Mouse (Mus musculus) midbrain, postnatal 0 days (tissue): ENCODE results near the gene Vgll4. TPM values are rescaled to one million over a fixed set of nuclear protein-coding genes. Genes with fewer than 3 reads are reported as not detected.

Experiments used
- ATAC-seq: fragments of 200-750 bp; cut with Nextera tagmentation; 2 replicates; pipeline ENCODE4 v1.8.0; 2017; ENCODE audit warnings: moderate number of reproducible peaks, mild to moderate bottlenecking, moderate TSS enrichment, moderate library complexity; ENCODE audit not compliant: low FRiP score
- DNase-seq: peaks from one replicate; pipeline ENCODE4 v3.0.0-alpha.2; 2015; ENCODE audit warnings: low spot score
- H3K27ac ChIP-seq: fragments of 300-500 bp; sonication (generic); 2 replicates; pipeline ENCODE4 v1.5.1; 2014; ENCODE audit warnings: low read depth, mild to moderate bottlenecking, low read length, mixed read lengths
- H3K27me3 ChIP-seq: fragments of 300-500 bp; sonication (generic); 2 replicates; pipeline ENCODE4 v1.6.1; 2014; ENCODE audit warnings: low read length, control low read depth, mixed read lengths; ENCODE audit not compliant: insufficient read depth
- H3K36me3 ChIP-seq: fragments of 300-500 bp; sonication (generic); 2 replicates; pipeline ENCODE4 v1.6.1; 2014; ENCODE audit warnings: low read length, control low read depth, mixed read lengths; ENCODE audit not compliant: insufficient read depth
- H3K4me1 ChIP-seq: fragments of 300-500 bp; sonication (generic); 2 replicates; pipeline ENCODE4 v1.6.1; 2014; ENCODE audit warnings: mild to moderate bottlenecking, control low read depth, antibody characterized with exemption, low read length, mixed read lengths; ENCODE audit not compliant: insufficient read depth
- H3K4me2 ChIP-seq: fragments of 300-500 bp; sonication (generic); 2 replicates; pipeline ENCODE4 v1.6.1; 2014; ENCODE audit warnings: low read depth, mild to moderate bottlenecking, low read length, mixed read lengths; ENCODE audit not compliant: poor library complexity, severe bottlenecking
- H3K4me3 ChIP-seq: fragments of 300-500 bp; sonication (generic); 2 replicates; pipeline ENCODE4 v1.5.1; 2014; ENCODE audit warnings: low read depth, mild to moderate bottlenecking, low read length, moderate library complexity
- H3K9ac ChIP-seq: fragments of 300-500 bp; sonication (generic); replicated peaks from 2 replicates; pipeline ENCODE4 v1.6.1; 2014; ENCODE audit warnings: mild to moderate bottlenecking, low read length, moderate library complexity, mixed read lengths; ENCODE audit not compliant: poor library complexity, severe bottlenecking
- H3K9me3 ChIP-seq: fragments of 300-500 bp; sonication (generic); 2 replicates; pipeline ENCODE4 v1.6.1; 2016; ENCODE audit warnings: low read length, control low read depth
- CTCF ChIP-seq: IDR thresholded peaks from 2 replicates; pipeline ENCODE4 v1.5.1; 2016; ENCODE audit warnings: antibody characterized with exemption, mild to moderate bottlenecking
- WGBS: fragments of 180-500 bp; shearing (Covaris S2); extraction: QIAGEN DNeasy Blood & Tissue Kit; methylation state at CpG from one replicate; pipeline ENCODE4 v1.1.7; 2014; 5-methylcytosine and 5-hydroxymethylcytosine counted together
- polyA plus RNA-seq: library from polyadenylated mRNA; unstranded; fragments of >200 nt; fragmentation: Nextera tagmentation; extraction: Ambion mirVana; gene quantifications from 2 replicates; pipeline ENCODE4 v1.2.1, GENCODE M21; 2015
- total RNA-seq: library from RNA; depleted of rRNA; stranded (reverse); fragments of >200 nt; gene quantifications from 2 replicates; pipeline ENCODE4 v1.2.3, GENCODE M21; 2014

Gene Vgll4
- total and polyA plus RNA-seq, 2 experiments from 2014 or later: 36.0 to 58.5 TPM

DNA sequence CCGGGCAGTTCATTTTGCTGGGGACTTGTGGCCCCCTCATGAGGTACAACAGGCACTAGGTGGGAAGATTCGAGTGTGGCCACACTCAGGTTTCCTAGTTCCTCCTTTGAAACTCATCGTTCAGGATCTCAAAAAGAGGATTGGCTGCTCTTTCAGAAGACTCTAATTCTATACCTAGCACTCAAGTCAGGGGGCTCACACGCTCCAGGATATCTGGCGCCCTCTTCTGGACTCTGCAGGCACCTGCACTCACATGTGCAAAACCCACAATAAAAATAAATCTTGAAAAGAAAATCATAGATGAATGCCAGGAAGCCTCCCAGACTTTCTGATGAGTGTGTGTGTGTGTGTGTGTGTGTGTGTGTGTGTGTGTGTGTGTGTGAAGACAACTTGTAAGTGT lies 1.1 kb upstream of the Vgll4 start:
- H3K27me3 ChIP-seq: no peaks in the 10 kb centered on the region; the same call in 1 of the 2 replicates
- no peaks in the 10 kb centered on the region for H3K36me3 ChIP-seq
- no peak overlapping the region for H3K4me3 ChIP-seq
- WGBS: 68% methylated on average over 5 of the region's 5 CpGs
- H3K4me1 ChIP-seq: no peaks in the 10 kb centered on the region
- no peak for DNase-seq
- no peaks in the 10 kb centered on the region for H3K9me3 ChIP-seq
- TF ChIP-seq CTCF: peak; percentile 65
- no peak overlapping the region for H3K4me2 ChIP-seq
- H3K27ac ChIP-seq: no peak overlapping the region
- H3K9ac ChIP-seq: no peak overlapping the region
- no peak for ATAC-seq

DNA sequence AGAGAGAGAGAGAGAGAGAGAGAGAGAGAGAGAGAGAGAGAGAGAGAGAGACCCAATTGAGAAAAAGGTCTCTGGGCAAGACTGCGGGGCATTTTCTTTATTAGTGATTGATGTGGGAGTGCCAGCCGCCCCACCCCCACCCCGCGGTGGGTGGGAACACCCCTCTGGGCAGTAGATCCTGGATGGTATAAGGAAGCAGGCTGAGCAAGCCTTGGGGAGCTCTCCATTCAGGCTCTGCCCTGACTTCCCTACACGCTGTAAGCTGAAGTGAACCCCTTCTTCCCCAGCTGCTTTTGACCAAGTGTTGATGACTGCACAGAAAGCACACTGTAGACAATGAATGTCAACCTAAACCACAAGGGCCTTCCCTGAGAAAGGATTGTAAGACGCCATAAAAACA lies 592 bp upstream of the Vgll4 start:
- H3K9me3 ChIP-seq: no peaks in the 10 kb centered on the region
- no peaks in the 10 kb centered on the region for H3K4me1 ChIP-seq
- DNase-seq: no peak
- no peak overlapping the region for H3K27ac ChIP-seq
- H3K4me2 ChIP-seq: peak overlapping the region; percentile 94
- no peak for ATAC-seq
- H3K36me3 ChIP-seq: no peaks in the 10 kb centered on the region
- no peak for TF ChIP-seq CTCF
- no peaks in the 10 kb centered on the region; the same call in 1 of the 2 replicates for H3K27me3 ChIP-seq
- H3K4me3 ChIP-seq: 0 out of 2 replicates have a peak overlapping the region, but pooled peaks have one; percentile 78
- H3K9ac ChIP-seq: no peak overlapping the region
- WGBS: 28% methylated on average over 6 of the region's 6 CpGs

DNA sequence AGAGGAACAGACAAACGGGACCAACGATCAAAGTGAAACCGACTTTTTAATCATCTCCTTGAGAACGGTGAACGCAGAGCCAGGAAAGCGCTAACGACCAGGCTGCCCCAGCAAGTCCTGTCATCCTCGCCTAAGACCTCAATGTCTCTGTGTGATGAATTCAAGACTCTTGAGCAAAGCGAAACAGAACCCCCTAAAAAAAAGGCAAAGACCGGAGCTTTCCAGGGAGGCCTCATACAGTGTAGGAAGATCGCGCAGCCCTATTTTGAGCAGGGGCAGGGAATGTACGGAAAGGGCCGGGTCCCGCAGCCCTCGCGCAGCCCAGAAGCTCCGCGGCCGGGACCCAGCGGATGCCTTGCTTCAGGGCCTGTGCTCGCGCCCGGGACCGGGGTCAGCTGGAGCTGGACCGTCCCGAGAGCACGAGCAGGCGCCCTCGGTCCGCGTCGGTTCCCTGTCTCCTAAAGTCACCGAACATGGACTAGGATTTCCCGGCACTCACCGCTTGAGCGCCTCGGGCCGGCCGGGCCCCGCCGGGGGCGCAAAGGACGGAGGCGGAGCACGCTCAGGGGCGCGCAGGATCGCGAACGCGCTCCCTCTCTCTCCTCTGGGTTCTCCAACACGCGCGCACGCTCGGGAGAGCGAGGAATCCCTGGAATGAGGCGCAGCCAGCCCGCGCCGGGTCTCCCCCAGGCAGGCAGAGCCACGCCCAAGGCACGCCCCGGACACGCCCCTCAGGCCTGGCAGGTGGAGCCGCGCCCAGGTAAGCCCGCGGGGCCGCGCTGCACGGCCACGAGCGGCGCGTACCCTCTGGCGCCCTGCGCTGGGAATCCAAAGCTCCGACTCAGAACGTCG lies 1.2 kb downstream of the Vgll4 start:
- Histone ChIP-seq H3K4me3 (peak overlapping the region; percentile 78), H3K4me1 (no peaks in the 10 kb centered on the region; the same call in 1 of the 2 replicates), H3K27me3 (no peaks in the 10 kb centered on the region; the same call in 1 of the 2 replicates), H3K36me3 (no peaks in the 10 kb centered on the region), H3K9me3 (no peaks in the 10 kb centered on the region), H3K9ac (peak overlapping the region; percentile 87), H3K27ac (peak overlapping the region; percentile 72), H3K4me2 (peak overlapping the region; percentile 94)
- no peak for TF ChIP-seq CTCF
- peak; percentile 73 for DNase-seq
- ATAC-seq: peak; percentile 78
- WGBS: under 1% methylated on average over 63 of the region's 82 CpGs

GRCm38 (mm10) chr6:114967623-114968022 lies 2.2 kb downstream of the Vgll4 start:
- DNase-seq (no peak), ATAC-seq (no peak)
- H3K4me2 ChIP-seq: peak overlapping the region; percentile 94
- H3K36me3 ChIP-seq: no peaks in the 10 kb centered on the region
- H3K27me3 ChIP-seq: no peaks in the 10 kb centered on the region; the same call in 1 of the 2 replicates
- no peak overlapping the region for H3K27ac ChIP-seq
- 49% methylated on average over 12 of the region's 12 CpGs for WGBS
- peak overlapping the region; percentile 78; the same call in 1 of the 2 replicates for H3K4me3 ChIP-seq
- no peak for TF ChIP-seq CTCF
- H3K9me3 ChIP-seq: no peaks in the 10 kb centered on the region
- H3K9ac ChIP-seq: no peak overlapping the region
- no peaks in the 10 kb centered on the region; the same call in 1 of the 2 replicates for H3K4me1 ChIP-seq

DNA sequence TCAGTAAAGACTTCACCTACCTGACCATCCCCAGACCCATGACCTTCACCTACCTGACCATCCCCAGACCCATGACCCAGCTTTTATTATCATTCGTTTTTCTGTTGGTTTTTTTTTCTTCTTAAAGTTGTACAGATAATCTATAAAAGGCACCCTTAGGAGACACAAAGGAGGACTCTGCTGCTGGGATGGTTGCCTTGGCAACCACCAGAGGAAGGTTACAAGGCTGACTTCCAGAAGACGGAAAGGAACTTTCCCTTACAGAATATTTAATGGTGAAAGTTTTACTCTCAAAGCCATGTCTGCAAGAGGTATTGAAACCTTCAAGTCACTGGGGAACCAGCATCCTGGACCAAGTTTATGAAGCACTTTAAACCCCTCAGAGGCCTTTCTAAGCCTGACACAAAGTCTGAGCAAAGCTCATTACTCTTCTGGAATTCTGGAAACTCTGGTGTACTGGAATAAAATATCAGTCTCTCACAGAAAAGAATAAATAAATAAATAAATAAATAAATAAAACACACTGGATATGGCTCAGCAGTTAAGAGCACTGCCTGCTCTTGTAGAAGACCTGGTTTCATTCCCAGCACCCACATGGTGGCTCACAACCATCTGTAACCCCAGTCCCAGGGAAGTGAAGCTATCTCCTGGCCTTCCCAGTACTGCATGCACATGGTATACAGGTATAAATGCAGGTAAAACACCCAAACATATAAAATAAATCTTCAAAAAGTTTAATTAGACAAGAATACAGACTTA lies 3.2 kb downstream of the Vgll4 start:
- no peaks in the 10 kb centered on the region; the same call in 1 of the 2 replicates for H3K4me1 ChIP-seq
- DNase-seq (no peak), ATAC-seq (no peak)
- no peak overlapping the region for H3K4me2 ChIP-seq
- TF ChIP-seq CTCF: no peak
- H3K27ac ChIP-seq: no peak overlapping the region
- WGBS: 3% methylated on average over 2 of the region's 2 CpGs
- H3K9ac ChIP-seq: no peak overlapping the region
- no peaks in the 10 kb centered on the region; the same call in 1 of the 2 replicates for H3K27me3 ChIP-seq
- no peaks in the 10 kb centered on the region for H3K9me3 ChIP-seq
- no peak overlapping the region for H3K4me3 ChIP-seq
- no peaks in the 10 kb centered on the region for H3K36me3 ChIP-seq
